In the genomic region with DNA sequence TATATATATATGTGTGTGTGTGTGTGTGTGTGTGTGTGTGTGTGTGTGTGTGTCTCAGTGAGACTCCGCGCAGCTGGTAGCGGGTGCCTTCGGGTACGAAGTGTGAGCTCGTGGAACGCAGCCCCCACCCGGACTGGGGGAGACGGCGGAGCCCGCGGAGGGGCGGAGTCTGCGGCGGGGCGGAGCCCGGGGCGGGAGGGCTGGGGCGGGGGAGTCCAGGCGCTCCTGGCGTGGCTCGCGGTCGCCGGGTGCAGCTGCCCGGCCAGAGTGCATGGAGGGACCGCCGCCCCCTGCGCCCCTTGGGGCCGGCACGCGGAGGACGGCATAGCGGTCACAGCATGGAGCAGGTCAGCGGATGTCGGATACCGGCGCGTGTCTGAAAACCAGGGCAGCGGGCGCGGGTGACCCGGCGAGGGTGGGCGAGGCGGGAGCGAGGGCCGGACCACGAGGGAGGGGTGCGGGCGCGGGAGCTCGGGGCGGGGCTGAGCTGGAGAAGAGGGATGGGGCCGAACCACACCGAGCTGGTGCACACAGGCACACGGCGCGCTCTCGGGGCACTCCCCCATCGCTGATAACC, we compare ENCODE assay signal across 8 mouse cellular contexts. TPM values are rescaled to one million over a fixed set of nuclear protein-coding genes. Genes with fewer than 3 reads are reported as not detected.
DNase-seq lines count a peak whose midpoint lies in the region; ATAC-seq and TF ChIP-seq lines count a peak whose summit lies in the region.

No protein-coding gene starts in this region.

- H3K36me3 ChIP-seq in C2C12 (ENCODE audit: control insufficient read depth, insufficient read depth): no peaks in the 10 kb centered on the region
- H3K36me3 ChIP-seq in CH12.LX (replicated peaks in 1 of 2; ENCODE audit: control insufficient read depth in 1 of 2, insufficient read depth in 1 of 2, low read length in 1 of 2): no peaks in the 10 kb centered on the region
- H3K36me3 ChIP-seq in kidney, embryonic 15.5 days: no peaks in the 10 kb centered on the region

- peak overlapping the region; percentile 56 for H3ac ChIP-seq in C2C12 (ENCODE audit: control insufficient read depth, insufficient read length, low read depth)

- no peak overlapping the region for H3K27ac ChIP-seq in CH12.LX (ENCODE audit: insufficient read depth, low read depth)
- peak overlapping the region; percentile 51; the same call in 1 of the 2 replicates for H3K27ac ChIP-seq in kidney, embryonic 15.5 days

- in situ Hi-C loops in CH12.LX (cut with MboI; ENCODE audit: low pct_ligation_motif_present, low pct_unique_long_range_greater_than_20kb, low sequenced_read_pairs): no loop called here

- intact Hi-C loops in gastrocnemius, postnatal 14 days (cut with DNase I; ENCODE audit: low total_unique reads): no loop called here

- peaks cover 28 to 68% of the 10 kb centered on the region in 2 experiments for H3K4me1 ChIP-seq in CH12.LX (ENCODE audit: control insufficient read depth in 1 of 2, insufficient read depth in 2 of 2)
- H3K4me1 ChIP-seq in kidney, embryonic 15.5 days: peaks cover 51% of the 10 kb centered on the region

- H3K4me3 ChIP-seq in C2C12 (ENCODE audit: insufficient read depth, poor library complexity, severe bottlenecking): no peak overlapping the region
- peak overlapping the region; percentile 25 to 56 (median 37) for H3K4me3 ChIP-seq in CH12.LX (replicated peaks in 1 of 3; ENCODE audit: low read depth in 2 of 3, low read length in 2 of 3, poor library complexity in 1 of 3)
- H3K4me3 ChIP-seq in kidney, embryonic 15.5 days (replicated peaks): peak overlapping the region; percentile 61

- no peak for TF ChIP-seq EP300 in CH12.LX (IDR thresholded peaks at IDR 0.05; ENCODE audit: low read length)

- H3K79me2 ChIP-seq in C2C12 (ENCODE audit: control insufficient read depth, insufficient read depth) (no peaks in the 10 kb centered on the region), CH12.LX (replicated peaks; ENCODE audit: control insufficient read depth, extremely low read depth, insufficient read depth, poor library complexity, severe bottlenecking) (no peaks in the 10 kb centered on the region)

- ATAC-seq in kidney, embryonic 15.5 days (replicated peaks; ENCODE audit: low FRiP score): peak; percentile 37

- peak overlapping the region; percentile 14; the same call in 1 of the 2 replicates for H3K9ac ChIP-seq in CH12.LX (ENCODE audit: insufficient read depth, low read depth)
- peak overlapping the region; percentile 41 for H3K9ac ChIP-seq in kidney, embryonic 15.5 days

- no peak for TF ChIP-seq RAD21 in CH12.LX (IDR thresholded peaks at IDR 0.05; ENCODE audit: low read depth, low read length)

- H3K79me3 ChIP-seq in C2C12 (ENCODE audit: low read depth): no peaks in the 10 kb centered on the region

- WGBS in kidney, embryonic 15.5 days: under 1% methylated on average over 22 of the region's 61 CpGs

- no peaks in the 10 kb centered on the region for H3K27me3 ChIP-seq in C2C12 (ENCODE audit: control insufficient read depth, insufficient read depth, insufficient read length)
- peaks cover 41% of the 10 kb centered on the region for H3K27me3 ChIP-seq in CH12.LX (replicated peaks)
- peaks cover 27% of the 10 kb centered on the region for H3K27me3 ChIP-seq in kidney, embryonic 15.5 days

- TF ChIP-seq CTCF in C2C12 (IDR thresholded peaks at IDR 0.05; ENCODE audit: control insufficient read depth, insufficient read depth, insufficient read length) (no peak), CH12.LX (conservative IDR thresholded peaks at IDR 0.05 in 1 of 2, IDR thresholded peaks at IDR 0.05 in 1 of 2; ENCODE audit: low read depth in 2 of 2, low read length in 2 of 2) (no peak)

- H3K9me3 ChIP-seq in CH12.LX (replicated peaks; ENCODE audit: low read length): no peaks in the 10 kb centered on the region
- no peaks in the 10 kb centered on the region for H3K9me3 ChIP-seq in kidney, embryonic 15.5 days (replicated peaks)

- dilution Hi-C loops in CH12.LX (cut with MboI; ENCODE audit: extremely low pct_ligation_motif_present, extremely low pct_unique_long_range_greater_than_20kb, low sequenced_read_pairs): no loop called here

- H3K4me2 ChIP-seq in CH12.LX (ENCODE audit: insufficient read depth, low read depth, poor library complexity, severe bottlenecking): peak overlapping the region; percentile 79
- H3K4me2 ChIP-seq in kidney, embryonic 15.5 days: peak overlapping the region; percentile 100

- no peak for TF ChIP-seq POLR2A in CH12.LX (IDR thresholded peaks at IDR 0.05; ENCODE audit: low read depth, low read length)

- no peak for DNase-seq in CH12.LX (ENCODE audit: extremely low read depth)
- peak; percentile 72 to 77 for DNase-seq in cerebellum, postnatal 10 days
- peak; percentile 70 for DNase-seq in gastrocnemius, postnatal 14 days
- DNase-seq in lung, postnatal 10 days: peak; percentile 68
- DNase-seq in right cerebral cortex, postnatal 4 days: peak; percentile 75
- no peak for DNase-seq in ovary, postnatal 10 days (ENCODE audit: low spot score)

TF ChIP-seq in C2C12, 6 proteins besides CTCF, POLR2A, EP300 and RAD21:
- no peak for TF ChIP-seq MAX (IDR thresholded peaks at IDR 0.05)
- TF ChIP-seq MYOG (IDR thresholded peaks at IDR 0.05; ENCODE audit: control insufficient read depth, extremely low read depth, insufficient read length): no peak
- TF ChIP-seq USF1 (IDR thresholded peaks at IDR 0.05; ENCODE audit: low read depth): no peak
- TF ChIP-seq CEBPB (IDR thresholded peaks at IDR 0.05; ENCODE audit: low read depth): no peak
- TF ChIP-seq MYOD1 (IDR thresholded peaks at IDR 0.05; ENCODE audit: control insufficient read depth, insufficient read length, low read depth): no peak
- no peak for TF ChIP-seq FOSL1 (IDR thresholded peaks at IDR 0.05; ENCODE audit: insufficient read depth, low read length, poor library complexity, severe bottlenecking)

TF ChIP-seq in CH12.LX, 34 proteins besides CTCF, POLR2A, EP300 and RAD21:
- TF ChIP-seq ZNF384 (IDR thresholded peaks at IDR 0.05; ENCODE audit: low read depth, low read length) (no peak), MXI1 (IDR thresholded peaks at IDR 0.05; ENCODE audit: low read depth, low read length) (peak; percentile 58; the same call in 1 of the 2 replicates), IRF4 (IDR thresholded peaks at IDR 0.05; ENCODE audit: low read depth, low read length) (0 out of 2 replicates have a peak, but pooled peaks have one; percentile 17), CHD2 (IDR thresholded peaks at IDR 0.05; ENCODE audit: low read length) (no peak), NELFE (IDR thresholded peaks at IDR 0.05; ENCODE audit: low read depth, low read length) (0 out of 2 replicates have a peak, but pooled peaks have one; percentile 15), SIN3A (IDR thresholded peaks at IDR 0.05; ENCODE audit: low read length) (peak; percentile 38; the same call in 1 of the 2 replicates), ZMIZ1 (IDR thresholded peaks at IDR 0.05; ENCODE audit: low read depth, low read length) (no peak), MEF2A (IDR thresholded peaks at IDR 0.05; ENCODE audit: borderline replicate concordance, low read depth, low read length) (no peak), MYC (IDR thresholded peaks at IDR 0.05; ENCODE audit: low read depth, low read length) (no peak), SMC3 (IDR thresholded peaks at IDR 0.05; ENCODE audit: low read depth, low read length) (no peak), RCOR1 (conservative IDR thresholded peaks at IDR 0.05; ENCODE audit: low read depth, low read length) (no peak), TCF12 (IDR thresholded peaks at IDR 0.05; ENCODE audit: low read depth, low read length) (0 out of 2 replicates have a peak, but pooled peaks have one; percentile 16), MAZ (IDR thresholded peaks at IDR 0.05; ENCODE audit: low read depth, low read length) (peak; percentile 85), TBP (conservative IDR thresholded peaks at IDR 0.05; ENCODE audit: low read depth, low read length) (no peak), MAX (IDR thresholded peaks at IDR 0.05; ENCODE audit: low read length) (0 out of 2 replicates have a peak, but pooled peaks have one; percentile 26)

RNA-seq across cellular contexts. Expression of a gene that starts 11.1 kb away (rescaled TPM):
- polyA plus RNA-seq in C2C12 (2012; fragmentation: generic; extraction: Trizol) (23.9 TPM), CH12.LX (2012; ENCODE audit: insufficient read length, low read depth) (4.9 and 5.6 TPM in 2 replicates)
- total RNA-seq in CH12.LX (2012; rRNA removed) (2.1 and 4.2 TPM in 2 replicates), CH12.LX (2014; rRNA removed) (0.89 and 1.2 TPM in 2 replicates)
- total RNA-seq in gastrocnemius, postnatal 14 days (2021): 10 to 100 TPM; 10.5 to 12.2 TPM
- polyA plus RNA-seq in kidney, embryonic 15.5 days (2015; fragmentation: Nextera tagmentation; extraction: Ambion mirVana): 4.6 and 5.9 TPM in 2 replicates

RNA-seq across cellular contexts. Expression of a gene that starts 41.9 kb away (rescaled TPM):
- polyA plus RNA-seq in C2C12 (2012; fragmentation: generic; extraction: Trizol): 8.1 TPM
- 17.0 and 17.4 TPM in 2 replicates for total RNA-seq in CH12.LX (2012; rRNA removed)
- total RNA-seq in CH12.LX (2014; rRNA removed): 10.2 and 11.9 TPM in 2 replicates
- 14.2 and 15.1 TPM in 2 replicates for polyA plus RNA-seq in CH12.LX (2012; ENCODE audit: insufficient read length, low read depth)
- total RNA-seq in gastrocnemius, postnatal 14 days (2021): 10 to 100 TPM; 32.4 to 36.2 TPM
- polyA plus RNA-seq in kidney, embryonic 15.5 days (2015; fragmentation: Nextera tagmentation; extraction: Ambion mirVana): 3.8 and 3.9 TPM in 2 replicates

RNA-seq across cellular contexts. Expression of a gene that starts 52.4 kb away (rescaled TPM):
- polyA plus RNA-seq in C2C12 (2012; fragmentation: generic; extraction: Trizol): 0.05 TPM
- total RNA-seq in CH12.LX (2012; rRNA removed): 0.04 and 0.08 TPM in 2 replicates
- total RNA-seq in CH12.LX (2014; rRNA removed): not detected in 2 replicates
- polyA plus RNA-seq in CH12.LX (2012; ENCODE audit: insufficient read length, low read depth): 0.03 and 0.05 TPM in 2 replicates
- total RNA-seq in gastrocnemius, postnatal 14 days (2021): under 1 TPM in 1 of 2 experiments, not detected in 1; 0.27 TPM
- polyA plus RNA-seq in kidney, embryonic 15.5 days (2015; fragmentation: Nextera tagmentation; extraction: Ambion mirVana): 0.10 and 0.53 TPM in 2 replicates

Comparison
In these comparisons a context has a peak if more than half of its experiments do, and no peak if none do; other contexts are left out.
1. DNase-seq: peak in cerebellum, postnatal 10 days (2 of 2), gastrocnemius, postnatal 14 days (single experiment), lung, postnatal 10 days (single experiment) and right cerebral cortex, postnatal 4 days (single experiment); none in CH12.LX (single experiment) and ovary, postnatal 10 days (single experiment).